Mouse (Mus musculus) left cerebral cortex, adult 2 months (tissue): ENCODE measurements around the gene Tldc1. TPM values are rescaled to one million over a fixed set of nuclear protein-coding genes. Genes with fewer than 3 reads are reported as not detected.

Source experiments
- DNase-seq, 2 experiments: peaks; one replicate each; pipeline ENCODE4 v3.0.0; 2021 to 2022; ENCODE audit warnings: low spot score in 2 of 2, mixed read lengths in 1 of 2; ENCODE audit errors: extremely low spot score in 1 of 2
- H3K27ac ChIP-seq: fragments of 200-600 bp; 2 replicates; pipeline ENCODE4 v1.8.1; 2022
- H3K4me3 ChIP-seq: fragments of 200-600 bp; 2 replicates; pipeline ENCODE4 v1.8.1; 2022
- CTCF ChIP-seq: fragments of 200-600 bp; IDR thresholded peaks from 2 replicates; pipeline ENCODE4 v1.8.1; 2022; ENCODE audit warnings: antibody characterized with exemption, mild to moderate bottlenecking, moderate library complexity
- intact Hi-C: fragments of 180-260 bp; cut with DNase I; formaldehyde crosslinking; loops from one replicate; pipeline ENCODE4 v1.15.1; 2025
- total RNA-seq, 2 experiments: library from RNA; stranded (reverse); gene quantifications; 2 replicates each; pipeline ENCODE4 v1.2.3; 2021

Tldc1 gene
- total RNA-seq, 2 experiments from 2014 or later: 13.6 to 13.7 TPM

GRCm38 (mm10) chr8:119812650-119813431, 34.6 kb upstream of the Tldc1 start:
- TF ChIP-seq CTCF: no peak
- Histone ChIP-seq H3K4me3 (no peak overlapping the region), H3K27ac (0 out of 2 replicates have a peak overlapping the region, but pooled peaks have one; percentile 36)
- intact Hi-C loops: no loop called here
- DNase-seq: no peak

GRCm38 (mm10) chr8:119811925-119812324, 33.7 kb upstream of the Tldc1 start:
- DNase-seq: no peak
- intact Hi-C loops: no loop called here
- TF ChIP-seq CTCF: no peak; the same call in 1 of the 2 replicates
- Histone ChIP-seq H3K4me3 (no peak overlapping the region), H3K27ac (no peak overlapping the region)

GRCm38 (mm10) chr8:119810953-119811499, 32.8 kb upstream of the Tldc1 start:
- no peak for DNase-seq
- intact Hi-C loops: no loop called here
- H3K27ac ChIP-seq: no peak overlapping the region
- no peak for TF ChIP-seq CTCF
- H3K4me3 ChIP-seq: no peak overlapping the region

GRCm38 (mm10) chr8:119810127-119810868, 32.1 kb upstream of the Tldc1 start:
- intact Hi-C loops: no loop called here
- TF ChIP-seq CTCF: no peak
- peak in 1 of 2 experiments; percentile 51 for DNase-seq
- Histone ChIP-seq H3K27ac (no peak overlapping the region), H3K4me3 (no peak overlapping the region)

GRCm38 (mm10) chr8:119809620-119810019, 31.4 kb upstream of the Tldc1 start:
- no peak for DNase-seq
- Histone ChIP-seq H3K27ac (no peak overlapping the region), H3K4me3 (no peak overlapping the region)
- no peak for TF ChIP-seq CTCF
- intact Hi-C loops: no loop called here

- no peak for DNase-seq
- intact Hi-C loops: no loop called here
- no peak overlapping the region for H3K4me3 ChIP-seq
- no peak overlapping the region for H3K27ac ChIP-seq
- TF ChIP-seq CTCF: no peak
Observed at GRCm38 (mm10) chr8:119807687-119808086, 29.5 kb upstream of the Tldc1 start.

- H3K4me3 ChIP-seq: no peak overlapping the region
- intact Hi-C loops: no loop called here
- peak; percentile 65 to 76 for DNase-seq
- no peak; the same call in 1 of the 2 replicates for TF ChIP-seq CTCF
- H3K27ac ChIP-seq: no peak overlapping the region
Observed at GRCm38 (mm10) chr8:119806422-119807263, 28.4 kb upstream of the Tldc1 start.

GRCm38 (mm10) chr8:119805275-119805674, 27.1 kb upstream of the Tldc1 start:
- DNase-seq: no peak
- intact Hi-C loops: no loop called here
- H3K27ac ChIP-seq: no peak overlapping the region
- H3K4me3 ChIP-seq: no peak overlapping the region
- TF ChIP-seq CTCF: no peak

- H3K4me3 ChIP-seq: no peak overlapping the region
- peak; percentile 38 for TF ChIP-seq CTCF
- no peak for DNase-seq
- no peak overlapping the region for H3K27ac ChIP-seq
- intact Hi-C loops: no loop called here
Observed at GRCm38 (mm10) chr8:119802592-119802991, 24.4 kb upstream of the Tldc1 start.

GRCm38 (mm10) chr8:119801168-119801567, 23.0 kb upstream of the Tldc1 start:
- no peak for TF ChIP-seq CTCF
- Histone ChIP-seq H3K4me3 (no peak overlapping the region), H3K27ac (no peak overlapping the region)
- intact Hi-C loops: no loop called here
- DNase-seq: peak in 1 of 2 experiments; percentile 75

- TF ChIP-seq CTCF: no peak
- intact Hi-C loops: no loop called here
- Histone ChIP-seq H3K4me3 (no peak overlapping the region), H3K27ac (peak overlapping the region; percentile 75)
- no peak for DNase-seq
Observed at GRCm38 (mm10) chr8:119798965-119799264, 20.7 kb upstream of the Tldc1 start.
